Mouse (Mus musculus) cerebellum, postnatal 25 days (tissue): ENCODE data around the gene Oas2.

ENCODE experiments used
- DNase-seq, 2 experiments: peaks; one replicate each; pipeline ENCODE4 v3.0.0; 2021; ENCODE audit warnings: mixed read lengths in 2 of 2

Gene Oas2

DNA sequence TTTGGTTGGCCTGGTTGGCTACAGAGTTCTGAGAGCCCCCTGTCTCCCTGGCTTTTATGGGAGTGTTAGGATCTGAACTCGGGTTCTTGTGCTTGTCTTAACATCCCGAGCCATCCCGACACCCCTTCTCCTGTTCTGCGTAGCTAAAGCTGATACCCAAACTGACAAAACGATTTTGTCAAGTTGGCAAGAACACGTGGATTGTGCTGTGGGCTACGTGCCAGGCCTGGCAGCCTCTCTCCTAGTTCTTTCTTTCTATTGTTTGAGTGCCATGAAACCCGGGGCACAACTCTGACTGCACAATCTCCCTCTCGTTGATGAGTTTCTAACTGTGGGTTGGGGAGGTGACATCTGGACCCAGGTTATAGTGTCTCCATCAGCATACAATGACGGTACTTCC is 20.3 kb downstream of the Oas2 start:
- peak; percentile 21 to 51 for DNase-seq

DNA sequence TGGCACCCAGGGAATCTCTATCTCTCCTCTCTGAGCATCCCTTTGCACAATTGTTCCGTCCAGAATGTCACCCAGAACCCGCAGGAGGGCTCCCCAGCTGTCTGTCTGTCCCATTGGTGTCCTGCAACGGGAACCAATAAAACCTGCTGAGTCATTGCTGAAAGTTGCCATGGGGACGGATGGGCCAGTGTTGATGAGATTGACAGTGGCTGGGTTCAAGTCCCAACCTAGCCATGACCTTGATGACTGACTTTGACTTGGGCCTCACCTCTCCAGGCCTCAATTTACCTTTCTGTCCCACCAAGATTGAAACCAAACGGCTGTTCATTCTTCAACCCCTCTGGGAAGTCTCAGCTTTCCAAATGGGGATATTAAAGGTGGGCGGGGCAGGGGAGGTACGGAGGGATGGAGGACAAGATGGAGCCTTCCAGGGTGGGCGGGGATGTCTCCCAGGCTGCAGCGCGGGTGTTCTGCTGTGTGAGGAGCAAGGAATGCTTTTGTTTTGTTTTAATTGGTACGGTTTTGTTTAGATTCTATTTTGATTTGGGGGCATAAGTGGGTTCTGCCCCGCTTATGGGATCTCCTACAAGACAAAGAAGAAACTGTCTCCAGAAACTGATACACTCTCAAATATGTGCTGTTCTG is 23.7 kb downstream of the Oas2 start:
- no peak for DNase-seq

DNA sequence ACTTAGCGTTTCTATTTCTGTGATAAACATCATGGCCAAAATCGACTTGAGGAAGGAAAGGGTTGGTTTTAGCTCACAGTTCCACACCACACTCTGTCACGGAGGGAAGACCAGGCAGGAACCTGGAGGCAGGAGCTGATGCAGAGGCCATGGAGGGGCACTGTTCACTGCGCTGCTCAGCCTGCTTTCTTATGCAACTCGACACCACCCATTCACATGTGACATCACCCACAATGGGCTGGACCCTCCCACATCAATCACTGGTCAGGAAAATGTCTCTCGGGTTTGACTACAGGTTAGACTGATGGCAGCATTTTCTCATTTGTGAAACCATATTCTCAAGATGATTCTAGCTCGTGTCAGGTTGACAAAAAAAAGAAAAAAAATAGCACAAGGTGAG is 28.6 kb downstream of the Oas2 start:
- DNase-seq = no peak

DNA sequence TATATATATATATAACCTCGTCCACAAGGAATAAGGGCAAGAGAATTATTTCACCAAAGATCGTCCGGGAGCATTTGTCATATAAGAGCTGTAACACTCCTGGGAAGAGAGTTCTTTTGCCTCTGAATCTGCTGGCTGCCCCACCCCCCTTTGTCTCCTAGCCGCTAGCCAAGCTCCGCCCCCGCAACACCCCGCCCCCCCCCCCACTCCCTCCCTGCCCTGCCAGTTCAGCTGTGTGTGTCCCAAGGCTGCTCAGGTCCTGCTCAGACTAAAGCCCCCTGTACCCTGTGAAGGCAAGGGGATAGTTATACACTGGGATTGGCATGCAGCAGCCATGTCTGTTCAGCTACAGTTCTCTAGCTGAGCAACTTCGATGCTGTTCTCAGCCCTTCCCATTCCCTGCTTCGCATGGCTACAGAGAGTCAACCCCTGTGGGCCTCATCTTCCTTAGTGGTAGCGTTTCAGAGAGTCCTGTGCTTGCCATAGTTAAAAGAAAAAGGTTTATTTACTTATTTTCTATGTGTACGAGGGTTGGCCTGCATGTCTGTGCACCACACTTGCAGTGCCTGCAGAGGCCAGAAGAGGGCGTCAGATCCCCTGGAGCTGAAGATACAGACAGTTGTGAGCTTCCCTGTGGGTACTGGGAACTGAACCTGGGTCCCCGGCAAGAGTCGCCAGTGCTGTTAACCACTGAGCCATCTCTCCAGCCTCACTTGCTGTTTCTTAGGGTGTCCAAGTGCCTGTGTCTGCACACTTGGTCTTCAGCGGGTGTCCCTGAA is 30.9 kb downstream of the Oas2 start:
- DNase-seq = no peak

DNA sequence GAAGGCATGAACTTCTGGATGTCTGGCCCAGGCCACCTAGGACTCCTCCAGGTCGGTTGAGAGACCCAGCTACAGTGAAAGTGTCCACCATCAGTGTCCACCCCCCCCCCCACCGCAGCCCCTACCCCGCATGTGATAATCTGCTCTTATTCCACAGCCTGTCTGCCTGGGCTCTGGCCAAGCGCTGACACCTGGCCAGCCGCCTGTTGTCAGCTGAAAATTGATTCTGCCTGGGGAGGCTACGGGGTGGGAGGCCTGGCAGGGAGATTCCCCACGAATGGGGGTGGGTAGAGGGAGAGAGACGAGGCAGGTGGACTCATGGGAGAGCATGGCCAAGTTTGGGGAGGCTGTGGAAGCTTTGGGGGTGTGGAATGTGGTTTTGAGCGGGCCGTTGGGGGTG is 32.5 kb downstream of the Oas2 start:
- peak in 1 of 2 experiments; percentile 41 for DNase-seq

DNA sequence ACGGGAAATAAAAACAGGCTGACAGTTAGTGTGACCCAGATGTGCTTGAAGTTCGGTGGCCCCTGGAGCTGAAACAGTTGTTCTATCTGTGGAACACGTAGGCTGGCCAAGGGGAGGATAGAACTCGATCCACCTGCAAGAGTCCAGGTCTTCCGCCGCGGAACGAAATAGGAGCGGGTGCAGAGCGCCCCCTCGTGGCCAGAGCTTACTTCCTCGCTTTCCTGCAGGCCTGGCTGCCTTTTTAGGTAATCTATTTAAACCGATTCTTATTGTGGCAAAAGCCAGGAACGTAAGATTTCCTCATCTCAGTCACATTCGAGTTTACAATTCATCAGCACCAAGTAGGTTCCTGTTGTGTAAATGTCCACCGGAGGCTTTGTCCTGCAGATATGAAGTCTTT is 35.3 kb downstream of the Oas2 start:
- peak; percentile 92 to 95 for DNase-seq

DNA sequence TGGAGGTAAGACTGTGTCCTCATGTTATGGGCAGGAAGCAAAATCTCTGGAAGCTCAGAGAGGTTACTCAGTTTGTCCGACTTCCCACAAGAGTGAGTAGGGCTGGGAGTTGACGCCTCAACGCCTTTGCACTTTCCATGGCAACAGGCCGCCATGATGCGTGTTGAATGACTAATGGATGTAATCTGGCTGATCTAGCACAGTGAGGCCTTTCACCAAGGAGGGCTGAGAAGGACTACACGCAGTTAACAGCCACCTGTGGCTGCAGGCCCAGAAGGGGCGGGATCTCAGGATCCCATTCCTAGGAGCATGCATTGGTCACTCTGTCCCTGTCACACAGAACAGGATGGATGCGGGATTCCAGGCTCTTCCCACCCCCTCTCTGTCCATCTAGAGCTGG is 36.9 kb downstream of the Oas2 start:
- DNase-seq = peak in 1 of 2 experiments; percentile 14

DNA sequence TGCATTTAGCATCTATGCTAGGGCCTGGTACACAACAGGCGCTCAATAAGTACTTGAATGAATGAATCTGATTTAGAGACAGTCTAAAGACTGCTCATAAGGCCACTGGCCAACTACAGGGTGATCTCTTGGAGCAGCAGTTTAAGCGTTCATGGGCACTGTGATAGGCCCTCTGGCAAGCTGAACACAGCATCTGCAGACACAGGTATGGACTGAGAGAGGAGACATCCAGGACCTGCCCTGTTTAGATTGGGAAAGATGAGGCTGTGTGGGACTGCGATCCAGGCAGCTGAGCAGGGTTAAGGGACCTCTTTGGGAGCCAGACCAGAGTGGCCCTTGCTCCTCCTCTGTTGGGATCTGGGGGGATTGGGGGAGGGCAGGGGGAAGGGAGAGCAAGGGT is 37.8 kb downstream of the Oas2 start, which contains the start of gene Dtx1:
Dtx1 (minus strand) TSS at position 101 of the 400 bp plus-strand sequence.
- no peak for DNase-seq

DNA sequence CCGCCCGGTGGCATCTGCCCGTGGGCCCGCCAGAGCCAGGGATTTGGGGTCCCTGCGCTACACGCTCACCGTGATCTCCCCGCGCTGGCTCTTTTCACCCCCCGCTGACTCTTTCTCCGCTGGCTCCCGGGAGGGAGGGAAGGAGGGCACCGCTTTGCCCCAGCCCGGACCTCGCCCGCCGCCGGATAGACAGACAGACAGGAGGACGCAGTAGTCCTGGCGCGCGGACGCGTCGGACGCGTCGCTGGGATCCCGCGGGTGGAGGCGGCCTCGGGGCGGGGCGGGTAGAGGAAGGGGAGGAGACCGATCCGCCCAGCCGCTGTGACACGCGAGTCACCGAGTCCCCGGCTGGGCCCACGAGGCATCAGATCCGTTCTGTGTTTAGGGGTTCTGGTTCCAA is 38.2 kb downstream of the Oas2 start:
- DNase-seq = peak; percentile 82 to 89

DNA sequence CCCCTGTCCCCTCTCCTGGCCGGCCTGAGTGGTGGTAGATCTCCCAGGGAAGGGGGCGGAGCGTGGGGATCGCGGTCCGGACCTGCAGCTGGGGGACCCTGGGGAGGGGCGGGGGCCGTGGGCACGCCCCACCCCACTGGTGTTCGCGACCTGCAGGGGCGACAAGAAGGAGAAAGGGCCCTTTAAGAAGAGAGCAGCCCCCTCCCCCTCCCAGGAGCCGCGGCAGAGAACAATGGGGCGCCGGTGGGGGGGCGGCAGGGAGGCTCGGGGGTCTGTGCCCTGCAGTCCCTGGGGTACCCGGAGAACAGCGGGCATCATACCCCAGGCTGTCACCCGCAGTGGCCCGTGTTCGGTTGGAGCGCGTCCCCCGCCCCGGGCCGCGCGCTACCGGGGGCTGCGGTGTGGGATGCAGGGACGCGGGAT is 38.8 kb downstream of the Oas2 start:
- peak in 1 of 2 experiments; percentile 67 for DNase-seq

DNA sequence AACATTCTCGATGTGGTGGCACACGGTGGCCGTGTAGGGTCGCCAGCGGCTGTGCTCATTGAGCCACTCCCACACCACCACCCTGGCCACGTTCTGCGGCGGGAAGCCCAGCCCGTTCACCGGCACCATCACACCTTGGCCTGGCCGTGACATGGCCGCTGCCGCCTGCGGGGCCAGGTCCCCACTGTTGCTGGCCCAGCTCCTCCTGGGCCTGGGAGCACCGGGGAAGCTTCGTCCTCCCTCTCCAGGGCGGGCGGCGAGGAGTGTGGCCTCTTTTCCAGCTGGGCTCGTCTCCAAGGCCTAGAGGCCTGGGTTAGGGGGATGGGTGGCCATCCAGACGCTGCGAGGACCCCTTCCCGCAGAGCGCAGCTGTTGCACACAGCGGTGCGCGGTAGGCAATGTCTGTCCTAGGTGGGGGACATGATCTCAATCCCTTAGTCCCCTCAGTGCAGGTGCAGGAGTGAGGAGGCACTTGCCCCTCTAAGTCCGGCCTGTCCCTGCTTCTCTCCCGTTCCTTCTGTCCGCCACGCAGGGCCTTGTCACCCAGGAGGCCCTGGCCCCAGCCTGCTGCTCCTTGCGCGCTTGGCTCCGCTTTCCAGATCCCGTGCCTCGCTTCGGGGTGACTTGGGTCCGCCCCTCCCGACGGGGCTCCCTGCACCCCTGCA is 39.4 kb downstream of the Oas2 start:
- DNase-seq = peak; percentile 75 to 77

DNA sequence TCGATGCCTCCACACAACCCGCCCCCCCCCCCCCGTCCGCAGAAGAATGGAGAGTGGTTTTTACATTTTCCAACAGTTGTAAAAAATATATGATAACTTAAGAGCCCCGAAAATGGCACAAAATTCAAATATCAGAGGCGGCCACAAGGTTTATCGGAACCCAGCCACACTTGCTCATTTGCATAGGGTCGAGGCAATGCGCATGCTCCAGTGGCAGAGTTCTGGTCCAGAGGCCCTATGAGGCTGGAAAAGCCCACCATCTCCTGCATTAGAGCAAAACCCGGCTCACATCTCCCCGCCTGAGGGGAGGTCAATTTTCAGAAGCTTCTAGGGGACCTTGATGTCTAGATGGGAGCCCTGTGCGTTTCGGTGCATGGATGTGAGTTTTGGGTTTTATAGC is 42.7 kb downstream of the Oas2 start:
- DNase-seq = peak in 1 of 2 experiments; percentile 15

DNA sequence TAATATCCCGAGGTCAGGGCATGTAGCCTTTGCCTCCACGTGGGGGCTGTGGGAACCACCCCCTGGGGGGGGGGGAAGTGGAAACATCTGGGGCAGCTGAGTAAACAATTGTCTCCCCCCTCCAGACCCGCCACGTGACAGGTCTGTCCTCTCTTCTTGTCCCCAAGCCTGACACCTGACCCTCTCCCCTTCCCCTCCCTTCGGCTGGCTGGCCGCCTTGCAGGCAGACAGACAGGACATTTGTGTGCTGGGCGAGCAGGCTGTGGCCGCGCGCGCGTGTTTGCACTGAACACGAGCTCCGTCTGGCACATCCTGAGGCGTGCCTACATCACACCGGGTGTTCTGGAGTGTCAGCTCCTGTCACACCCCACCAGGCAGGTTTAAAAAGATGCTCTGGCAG is 43.1 kb downstream of the Oas2 start:
- DNase-seq = peak; percentile 56 to 76

DNA sequence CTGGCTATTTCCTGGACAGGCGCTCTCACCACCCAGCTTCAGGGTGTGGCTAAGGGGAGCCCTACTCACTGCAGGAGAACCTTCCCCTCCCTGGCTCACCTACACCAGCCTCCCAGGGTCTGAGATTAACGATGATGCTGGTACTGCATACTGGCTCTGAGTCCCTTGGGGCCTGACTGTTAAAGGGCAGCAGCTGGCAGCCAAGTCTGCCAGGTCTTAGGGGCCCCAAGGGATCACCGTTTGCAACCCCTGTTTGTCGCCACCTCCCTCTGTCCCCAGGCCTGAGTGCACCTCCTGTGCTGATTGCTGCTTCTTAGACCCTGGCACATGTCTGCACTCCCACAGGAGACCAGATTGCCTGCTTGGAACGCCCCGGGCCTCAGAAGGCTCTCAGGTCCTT is 45.2 kb downstream of the Oas2 start:
- DNase-seq = no peak

DNA sequence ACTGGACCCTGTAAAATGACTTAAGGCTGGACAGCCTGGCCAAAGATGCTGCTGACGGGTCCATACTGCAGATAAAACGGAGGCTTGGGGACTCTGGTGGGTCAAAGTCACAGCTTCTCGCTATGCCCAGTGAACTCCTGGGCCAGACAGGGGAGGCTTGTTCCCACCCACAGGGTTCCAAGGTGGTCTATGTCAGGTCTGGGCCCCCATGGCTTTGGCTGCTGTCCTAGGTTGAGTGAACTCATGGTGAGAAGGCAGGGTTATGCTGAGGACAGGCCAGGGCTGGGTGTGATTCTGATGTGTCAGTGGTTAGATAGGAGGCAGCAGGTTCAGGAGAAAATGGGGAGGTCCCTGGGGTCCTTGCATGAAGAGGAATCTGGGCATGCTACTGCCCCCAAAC is 46.0 kb downstream of the Oas2 start:
- DNase-seq = peak in 1 of 2 experiments; percentile 9

DNA sequence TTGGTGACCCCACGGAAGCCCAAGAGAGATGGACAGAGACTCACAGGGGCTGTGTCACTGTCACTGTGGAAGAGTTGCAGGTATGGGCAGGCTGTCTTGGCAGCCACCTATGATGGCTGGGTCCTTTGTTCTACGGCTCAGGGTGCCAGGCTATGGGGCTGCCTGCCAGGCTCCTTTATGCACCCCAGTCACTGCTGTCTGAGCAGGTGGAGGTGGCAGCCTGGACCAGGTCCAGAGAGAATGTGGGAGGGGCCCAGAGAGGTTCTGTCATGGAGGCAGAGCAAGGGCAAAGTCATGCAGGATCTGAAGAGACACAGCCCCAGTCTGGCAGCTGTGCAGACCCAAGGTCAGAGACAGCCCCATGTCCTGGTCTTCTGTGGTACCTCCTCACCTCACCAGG is 46.7 kb downstream of the Oas2 start:
- DNase-seq = peak; percentile 86 to 91

DNA sequence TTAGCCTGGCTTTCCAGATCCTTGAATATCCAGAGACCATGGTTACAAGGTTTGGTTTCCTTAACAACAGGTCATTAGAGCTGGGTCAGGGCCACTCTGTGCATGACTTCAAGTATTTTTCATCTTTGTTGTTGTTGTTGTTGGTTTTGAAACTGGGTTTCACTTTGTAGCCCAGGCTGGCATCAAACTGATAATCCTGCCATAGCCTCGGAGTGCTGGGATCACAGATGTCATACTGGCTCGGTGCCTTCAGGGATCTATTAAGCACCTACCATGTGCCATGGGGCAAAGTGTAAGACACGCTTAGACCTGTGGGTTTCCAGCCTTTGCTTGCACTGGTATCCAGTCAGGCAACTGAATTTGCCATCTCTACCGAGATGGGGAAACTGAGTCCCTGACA is 47.2 kb downstream of the Oas2 start:
- DNase-seq = peak; percentile 72 to 80

DNA sequence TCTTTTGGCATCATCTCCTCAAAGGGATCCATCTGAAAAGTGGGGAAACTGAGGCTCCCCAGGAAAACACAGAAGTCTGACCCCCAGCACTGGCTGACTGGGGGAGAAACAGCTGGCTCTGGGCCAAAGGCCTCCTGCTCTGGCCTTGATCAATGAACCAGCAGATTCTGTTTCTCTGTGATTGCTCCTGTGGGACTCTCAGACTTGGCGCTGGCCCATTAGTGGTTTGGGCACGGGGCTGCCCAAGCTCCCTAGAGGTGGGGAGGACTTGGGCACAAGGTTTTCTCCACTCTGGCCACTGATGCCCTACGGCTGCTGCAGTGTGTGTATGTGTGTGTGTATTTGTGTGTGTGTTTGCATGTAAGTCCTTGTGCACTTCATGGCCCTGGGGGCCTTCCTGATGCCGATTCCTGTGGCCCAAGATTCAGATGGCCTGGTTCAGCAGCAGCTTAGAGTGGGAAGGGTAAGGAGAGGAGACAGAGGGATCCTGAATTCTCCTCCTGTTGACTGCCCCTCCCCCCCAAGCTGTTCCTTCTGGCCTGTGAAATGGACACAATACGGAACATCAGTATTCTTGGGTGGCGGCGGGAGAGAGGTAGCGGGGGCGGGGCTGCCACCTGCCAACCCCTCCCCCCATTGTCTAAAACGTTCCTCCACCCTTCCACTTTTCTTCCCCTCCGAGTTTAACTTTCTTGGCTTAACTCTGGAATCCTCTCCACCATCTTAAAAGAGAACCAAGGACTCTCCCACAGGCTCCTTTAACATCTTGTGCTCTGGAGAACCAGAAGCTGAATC is 48.5 kb downstream of the Oas2 start:
- DNase-seq = peak in 1 of 2 experiments; percentile 50

DNA sequence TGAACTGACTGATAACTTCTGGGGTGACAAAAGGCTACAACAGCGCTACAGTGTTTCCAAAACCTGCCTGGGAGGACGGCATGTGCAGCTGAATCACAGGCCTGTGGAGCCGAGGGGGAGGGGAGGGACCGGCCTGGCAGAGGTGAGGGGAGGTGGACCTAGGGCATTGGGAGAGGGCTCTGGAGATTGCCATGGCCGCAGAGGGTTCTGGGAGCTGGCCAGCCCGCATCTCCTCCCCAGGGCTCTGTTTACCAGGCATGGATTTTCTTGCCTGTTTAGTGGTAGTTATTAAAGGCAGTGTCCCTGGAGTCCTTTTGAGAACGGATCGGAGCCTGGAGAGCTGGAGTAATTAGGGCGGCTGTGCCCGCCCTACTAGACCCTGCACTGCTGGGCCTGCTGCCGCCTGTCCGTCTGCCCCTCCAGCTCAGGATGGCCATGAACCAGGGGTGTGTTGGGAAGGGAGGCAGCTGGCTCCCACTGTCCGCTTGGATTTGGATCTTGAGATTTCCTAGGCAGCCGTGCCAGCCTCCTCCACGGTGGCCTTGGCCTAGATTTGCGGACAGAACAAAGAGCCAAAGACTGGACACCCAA is 50.8 kb downstream of the Oas2 start:
- peak; percentile 67 to 70 for DNase-seq

DNA sequence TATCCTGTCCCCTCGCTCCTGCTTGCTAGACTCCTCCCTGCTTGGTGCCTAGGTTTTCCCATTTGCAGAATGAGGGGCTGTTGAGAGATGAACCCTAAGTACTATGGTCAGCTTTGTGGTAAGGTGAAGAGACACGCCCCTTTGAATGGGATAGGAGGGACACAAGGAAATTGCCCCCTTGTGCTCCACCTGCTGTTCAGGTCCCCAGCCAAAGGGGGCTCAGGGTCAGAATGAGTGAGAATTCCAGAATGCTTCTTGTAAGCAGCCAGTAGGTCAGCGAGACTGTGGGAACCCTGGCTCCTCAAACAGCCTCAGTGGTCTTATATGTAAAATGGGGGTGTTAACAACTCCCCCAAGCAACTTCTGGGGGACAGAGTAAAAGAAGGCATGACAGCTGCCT is 51.5 kb downstream of the Oas2 start:
- peak in 1 of 2 experiments; percentile 4 for DNase-seq

DNA sequence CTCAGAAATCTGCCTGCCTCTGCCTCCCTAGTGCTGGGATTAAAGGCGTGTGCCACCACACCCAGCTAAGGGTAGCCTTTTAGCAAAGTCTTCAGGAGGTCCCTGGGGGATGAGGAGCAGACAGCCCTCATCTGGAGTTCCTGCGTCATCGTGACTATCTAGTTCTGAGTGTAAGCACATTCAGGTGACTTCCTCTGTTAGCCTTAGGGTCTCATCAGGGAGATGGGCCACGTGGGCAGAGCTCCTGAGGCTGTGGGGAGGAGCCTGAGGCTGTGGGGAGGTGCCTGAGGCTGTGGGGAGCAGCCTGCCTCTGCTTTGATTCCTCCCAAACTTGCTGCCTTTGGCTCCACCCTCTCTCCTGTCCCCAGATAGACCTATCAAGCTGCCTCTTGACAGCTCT is 52.8 kb downstream of the Oas2 start:
- no peak for DNase-seq

DNA sequence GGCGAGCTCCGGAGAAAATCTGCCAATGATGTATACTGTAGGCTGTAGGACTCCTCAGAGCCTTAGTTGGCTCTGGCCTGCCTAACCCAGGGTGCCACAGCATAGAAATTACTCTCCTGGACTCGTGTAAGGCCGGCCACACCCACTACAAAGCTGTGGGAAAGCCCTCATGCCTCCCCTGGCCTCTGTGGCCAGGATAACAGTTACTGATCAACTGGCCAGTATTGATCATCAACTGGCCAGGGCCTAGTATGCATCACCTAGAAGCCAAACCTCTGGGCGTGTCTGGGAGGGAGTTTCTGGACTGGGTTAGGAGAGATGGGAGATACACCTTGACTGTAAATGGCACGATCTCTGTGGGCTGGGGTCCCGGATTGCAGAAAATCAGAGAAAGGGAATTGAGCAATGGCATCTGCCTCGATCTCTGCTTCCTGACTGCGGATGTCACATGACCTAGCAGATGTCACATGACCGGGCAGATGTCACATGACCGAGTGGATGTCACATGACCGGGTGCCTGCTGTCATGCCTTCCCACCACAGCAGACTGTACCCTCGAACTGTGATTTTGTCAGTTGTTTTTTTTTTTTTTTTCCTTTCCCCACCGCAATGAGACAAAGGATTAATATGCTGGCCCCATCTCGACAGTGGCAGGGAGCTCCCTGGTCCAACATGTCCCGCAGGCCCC is 53.5 kb downstream of the Oas2 start:
- no peak for DNase-seq
